Mouse (Mus musculus): Measurements from ENCODE around the gene Olfr490. TPM values are rescaled to one million over a fixed set of nuclear protein-coding genes. Genes with fewer than 3 reads are reported as not detected.

The Olfr490 gene
- not detected in 2 replicates for polyA plus RNA-seq (2015; fragmentation: Nextera tagmentation; extraction: Ambion mirVana)

DNA sequence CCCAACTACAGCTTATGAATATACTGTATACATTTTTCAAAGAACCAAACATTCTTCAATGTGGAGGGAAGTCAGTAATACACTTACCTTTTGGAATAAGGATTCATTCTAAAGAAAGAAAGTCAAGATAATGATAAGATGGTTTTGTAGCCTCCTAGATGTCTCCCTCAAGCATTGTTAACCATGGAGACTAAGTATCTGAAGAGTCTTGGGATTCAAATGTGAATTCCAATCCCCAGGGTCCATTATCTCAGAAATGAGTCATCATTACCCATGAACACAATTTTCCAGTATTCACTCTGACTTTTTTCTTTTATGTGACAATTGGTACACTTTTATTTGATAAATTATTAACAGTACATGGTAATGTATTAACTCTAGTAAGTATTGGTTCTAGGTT, at the start of gene Olfr490:
Gene Olfr490, minus strand, starts transcription at position 101 of the 400 bp plus-strand sequence.
- no peaks in the 10 kb centered on the region for H3K27me3 ChIP-seq
- no peak within 1 kb of the TSS for H3K4me3 ChIP-seq (replicated peaks)
- H3K9ac ChIP-seq, result no peak within 1 kb of the TSS
- H3K36me3 ChIP-seq (replicated peaks), result no peaks in the 10 kb centered on the region
- no peak within 1 kb of the TSS for H3K4me2 ChIP-seq
- 0 out of 2 replicates have a peak, but pooled peaks cover 2% of the 10 kb centered on the region for H3K9me3 ChIP-seq (replicated peaks)
- H3K4me1 ChIP-seq (replicated peaks), result no peaks in the 10 kb centered on the region
- no peak within 1 kb of the TSS for H3K27ac ChIP-seq (replicated peaks)
- no peak for ATAC-seq (ENCODE audit: insufficient read depth)

DNA sequence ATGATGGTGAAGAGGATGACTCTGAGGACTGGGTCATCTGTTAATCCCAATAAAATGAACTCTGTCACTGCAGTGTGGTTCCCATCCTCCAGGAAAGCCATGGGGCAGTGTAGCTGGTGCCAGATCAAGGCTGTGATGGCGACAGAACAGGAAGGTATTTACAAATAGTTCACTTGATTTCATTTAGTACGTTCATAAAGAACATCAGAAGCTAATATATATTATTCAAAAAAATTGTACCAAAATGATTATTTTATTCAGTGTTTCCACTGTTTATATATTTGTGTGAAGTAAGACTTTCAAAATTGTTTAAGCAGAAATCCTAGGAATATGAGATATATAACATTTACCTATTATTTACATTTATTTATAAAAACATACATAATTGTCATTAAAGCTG, 34.8 kb upstream of the Olfr490 start, which contains the start of gene Olfr492:
Gene Olfr492, minus strand, starts transcription at position 101 of the 400 bp plus-strand sequence.
- Histone ChIP-seq H3K27me3 (no peaks in the 10 kb centered on the region), H3K4me2 (no peak within 1 kb of the TSS), H3K9ac (no peak within 1 kb of the TSS), H3K36me3 (replicated peaks) (no peaks in the 10 kb centered on the region), H3K9me3 (replicated peaks) (no peaks in the 10 kb centered on the region), H3K4me3 (replicated peaks) (no peak within 1 kb of the TSS), H3K27ac (replicated peaks) (no peak within 1 kb of the TSS), H3K4me1 (replicated peaks) (no peaks in the 10 kb centered on the region)
- no peak for ATAC-seq (ENCODE audit: insufficient read depth)
- WGBS (ENCODE audit: insufficient replicate concordance), result 47% methylated on average over 2 of the region's 2 CpGs

DNA sequence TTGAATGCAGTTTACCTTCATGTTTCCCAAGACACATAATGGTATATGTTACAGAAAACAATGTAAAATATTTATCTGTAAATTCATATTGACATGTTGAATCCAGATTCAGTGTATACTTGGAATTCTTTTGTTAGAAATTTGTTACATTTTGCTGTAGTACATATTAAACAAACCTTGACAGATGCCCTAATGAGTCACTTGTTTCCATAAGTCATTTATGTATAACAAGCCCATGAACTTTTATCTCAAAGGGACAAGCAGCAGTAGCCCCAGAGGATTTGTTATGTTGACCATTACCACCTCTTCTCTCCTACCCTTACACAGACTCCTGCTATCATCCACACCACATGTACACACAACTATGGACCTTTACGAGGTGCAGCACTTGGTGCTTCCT, 24.4 kb upstream of the Olfr490 start, which contains the start of gene Olfr491:
Gene Olfr491, plus strand, starts transcription at position 301 of the 400 bp plus-strand sequence.
- Histone ChIP-seq H3K9me3 (replicated peaks) (no peaks in the 10 kb centered on the region), H3K36me3 (replicated peaks) (no peaks in the 10 kb centered on the region), H3K27ac (replicated peaks) (no peak within 1 kb of the TSS), H3K4me2 (no peak within 1 kb of the TSS), H3K4me3 (replicated peaks) (no peak within 1 kb of the TSS), H3K4me1 (replicated peaks) (no peaks in the 10 kb centered on the region), H3K9ac (no peak within 1 kb of the TSS), H3K27me3 (no peaks in the 10 kb centered on the region)
- no peak for ATAC-seq (ENCODE audit: insufficient read depth)
- 28% methylated on average over 1 of the region's 1 CpGs for WGBS (ENCODE audit: insufficient replicate concordance)

DNA sequence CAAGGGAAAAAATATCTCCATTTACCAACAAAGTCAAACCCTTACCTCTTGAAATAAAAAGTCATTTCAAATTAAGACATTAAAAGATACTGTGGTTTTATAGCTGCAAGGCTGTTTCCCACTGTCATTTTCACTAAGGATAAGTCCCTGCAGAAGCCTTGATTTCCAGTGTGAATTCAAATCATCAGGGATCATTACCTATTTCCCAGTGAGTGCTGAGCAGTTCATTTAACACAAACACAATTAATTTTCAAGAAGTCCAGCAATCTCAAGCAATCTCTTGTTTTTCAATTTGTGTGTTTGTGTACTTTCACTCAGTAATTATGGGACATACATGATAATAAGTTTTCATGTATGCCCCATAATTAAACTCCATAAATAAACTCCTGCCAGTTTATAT, 30.5 kb downstream of the Olfr490 start, which contains the start of gene Olfr488:
Gene Olfr488, minus strand, starts transcription at position 101 of the 400 bp plus-strand sequence.
- Histone ChIP-seq H3K9ac (no peak within 1 kb of the TSS), H3K4me1 (replicated peaks) (no peaks in the 10 kb centered on the region), H3K9me3 (replicated peaks) (0 out of 2 replicates have a peak, but pooled peaks cover 4% of the 10 kb centered on the region), H3K4me3 (replicated peaks) (no peak within 1 kb of the TSS), H3K27ac (replicated peaks) (no peak within 1 kb of the TSS), H3K27me3 (no peaks in the 10 kb centered on the region), H3K36me3 (replicated peaks) (no peaks in the 10 kb centered on the region), H3K4me2 (no peak within 1 kb of the TSS)
- no peak for ATAC-seq (ENCODE audit: insufficient read depth)

Other genes with a start within 250 kb of the Olfr490 start
- gene Olfr479, start 238.2 kb downstream of the Olfr490 start, polyA plus RNA-seq (2015; fragmentation: Nextera tagmentation; extraction: Ambion mirVana), result not detected in 2 replicates
- not detected in 2 replicates for gene Olfr480, start 221.6 kb downstream of the Olfr490 start, polyA plus RNA-seq (2015; fragmentation: Nextera tagmentation; extraction: Ambion mirVana)
- gene Olfr481, start 209.1 kb downstream of the Olfr490 start, polyA plus RNA-seq (2015; fragmentation: Nextera tagmentation; extraction: Ambion mirVana), result not detected in 2 replicates
- 0.09 TPM in 1 of 2 replicates, not detected in the other for gene Olfr482, start 191.3 kb downstream of the Olfr490 start, polyA plus RNA-seq (2015; fragmentation: Nextera tagmentation; extraction: Ambion mirVana)
- gene Olfr483, start 188.1 kb downstream of the Olfr490 start, polyA plus RNA-seq (2015; fragmentation: Nextera tagmentation; extraction: Ambion mirVana), result not detected in 2 replicates
- gene Olfr484, start 161.5 kb downstream of the Olfr490 start, polyA plus RNA-seq (2015; fragmentation: Nextera tagmentation; extraction: Ambion mirVana), result not detected in 2 replicates
- gene Olfr485, start 129.1 kb downstream of the Olfr490 start, polyA plus RNA-seq (2015; fragmentation: Nextera tagmentation; extraction: Ambion mirVana), result not detected in 2 replicates
- not detected in 2 replicates for gene Olfr486, start 116.2 kb downstream of the Olfr490 start, polyA plus RNA-seq (2015; fragmentation: Nextera tagmentation; extraction: Ambion mirVana)
- not detected in 2 replicates for gene Olfr487, start 74.3 kb downstream of the Olfr490 start, polyA plus RNA-seq (2015; fragmentation: Nextera tagmentation; extraction: Ambion mirVana)
- gene Olfr488, start 30.6 kb downstream of the Olfr490 start, polyA plus RNA-seq (2015; fragmentation: Nextera tagmentation; extraction: Ambion mirVana), result not detected in 2 replicates
- not detected in 2 replicates for gene Olfr491, start 24.5 kb upstream of the Olfr490 start, polyA plus RNA-seq (2015; fragmentation: Nextera tagmentation; extraction: Ambion mirVana)
- gene Olfr492, start 34.7 kb upstream of the Olfr490 start, polyA plus RNA-seq (2015; fragmentation: Nextera tagmentation; extraction: Ambion mirVana), result not detected in 2 replicates
- not detected in 2 replicates for gene Olfr493, start 58.0 kb upstream of the Olfr490 start, polyA plus RNA-seq (2015; fragmentation: Nextera tagmentation; extraction: Ambion mirVana)
- not detected in 2 replicates for gene Olfr494, start 76.4 kb upstream of the Olfr490 start, polyA plus RNA-seq (2015; fragmentation: Nextera tagmentation; extraction: Ambion mirVana)
- gene Olfr495, start 104.2 kb upstream of the Olfr490 start, polyA plus RNA-seq (2015; fragmentation: Nextera tagmentation; extraction: Ambion mirVana), result not detected in 2 replicates
- gene Olfr497, start 131.5 kb upstream of the Olfr490 start, polyA plus RNA-seq (2015; fragmentation: Nextera tagmentation; extraction: Ambion mirVana), result not detected in 2 replicates
- gene Olfr498, start 176.4 kb upstream of the Olfr490 start, polyA plus RNA-seq (2015; fragmentation: Nextera tagmentation; extraction: Ambion mirVana), result not detected in 2 replicates
- gene Olfr502, start 236.1 kb upstream of the Olfr490 start, polyA plus RNA-seq (2015; fragmentation: Nextera tagmentation; extraction: Ambion mirVana), result not detected in 2 replicates

Data from liver, embryonic 15.5 days (tissue).